Mouse (Mus musculus) C2C12 (cell line): ENCODE measurements around the gene Dnah8. TPM values are rescaled to one million over a fixed set of nuclear protein-coding genes. Genes with fewer than 3 reads are reported as not detected.

Source experiments
- H3K27me3 ChIP-seq: one replicate; pipeline ENCODE4 v1.6.1; 2011; ENCODE audit not compliant: control insufficient read depth, insufficient read depth, insufficient read length
- H3K36me3 ChIP-seq: one replicate; pipeline ENCODE4 v1.6.1; 2011; ENCODE audit not compliant: control insufficient read depth, insufficient read depth
- H3K4me3 ChIP-seq: one replicate; pipeline ENCODE4 v1.5.1; 2011; ENCODE audit warnings: mild to moderate bottlenecking, control low read depth; ENCODE audit not compliant: poor library complexity, insufficient read depth, severe bottlenecking
- H3K79me2 ChIP-seq: one replicate; pipeline ENCODE4 v1.6.1; 2011; ENCODE audit not compliant: control insufficient read depth, insufficient read depth
- H3K79me3 ChIP-seq: one replicate; pipeline ENCODE4 v1.6.1; 2011; ENCODE audit warnings: low read depth, control low read depth
- H3ac ChIP-seq: one replicate; pipeline ENCODE3; 2011; ENCODE audit warnings: low read depth; ENCODE audit not compliant: control insufficient read depth, insufficient read length
- CEBPB ChIP-seq: IDR thresholded peaks from one replicate; pipeline ENCODE4 v1.6.1; 2011; ENCODE audit warnings: low read depth, mild to moderate bottlenecking, control low read depth, moderate library complexity
- CTCF ChIP-seq: IDR thresholded peaks from one replicate; pipeline ENCODE4 v1.5.1; 2011; ENCODE audit not compliant: control insufficient read depth, insufficient read depth, insufficient read length
- FOSL1 ChIP-seq: IDR thresholded peaks from one replicate; pipeline ENCODE4 v1.8.0; 2011; ENCODE audit warnings: mild to moderate bottlenecking, low read length; ENCODE audit not compliant: poor library complexity, insufficient read depth, severe bottlenecking
- MAX ChIP-seq: IDR thresholded peaks from one replicate; pipeline ENCODE4 v1.6.1; 2011; ENCODE audit warnings: mild to moderate bottlenecking, control low read depth
- MYOD1 ChIP-seq: IDR thresholded peaks from one replicate; pipeline ENCODE4 v1.6.1; 2011; ENCODE audit warnings: low read depth; ENCODE audit not compliant: control insufficient read depth, insufficient read length
- MYOG ChIP-seq: IDR thresholded peaks from one replicate; pipeline ENCODE4 v1.6.1; 2011; ENCODE audit not compliant: control insufficient read depth, insufficient read length; ENCODE audit errors: extremely low read depth
- USF1 ChIP-seq: IDR thresholded peaks from one replicate; pipeline ENCODE4 v1.6.1; 2011; ENCODE audit warnings: low read depth, mild to moderate bottlenecking, control low read depth, moderate library complexity
- polyA plus RNA-seq: library from polyadenylated mRNA; unstranded; fragments of >200 nt; fragmentation: generic; extraction: Trizol; gene quantifications from one replicate; pipeline ENCODE4 v1.2.1, GENCODE M21; 2012; ENCODE audit warnings: missing spikeins

Dnah8 gene
- polyA plus RNA-seq, 1 experiment: 0.32 TPM

DNA sequence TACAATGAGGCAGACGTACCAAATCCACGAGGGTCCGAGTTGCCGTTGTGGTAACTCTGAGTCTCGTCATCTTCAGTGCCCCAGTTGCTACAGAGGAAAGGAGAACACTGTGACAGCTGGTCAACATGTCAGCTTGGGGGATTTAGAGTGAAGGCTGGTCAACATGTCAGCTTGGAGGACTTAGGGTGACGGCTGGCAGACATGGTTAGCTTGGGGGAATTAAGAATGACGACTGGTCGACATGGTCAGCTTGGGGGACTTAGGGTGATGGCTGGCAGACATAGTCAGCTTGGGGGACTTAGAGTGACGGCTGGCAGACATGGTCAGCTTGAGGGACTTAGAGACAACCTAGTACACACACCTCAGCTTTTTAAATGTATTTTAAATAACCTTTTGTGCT lies 26.4 kb upstream of the Dnah8 start:
- TF ChIP-seq MAX: no peak
- TF ChIP-seq MYOD1: no peak
- no peak for TF ChIP-seq FOSL1
- no peak overlapping the region for H3ac ChIP-seq
- peaks cover 14% of the 10 kb centered on the region for H3K79me2 ChIP-seq
- peaks cover 87% of the 10 kb centered on the region for H3K36me3 ChIP-seq
- no peak overlapping the region for H3K4me3 ChIP-seq
- no peaks in the 10 kb centered on the region for H3K27me3 ChIP-seq
- H3K79me3 ChIP-seq: no peaks in the 10 kb centered on the region

DNA sequence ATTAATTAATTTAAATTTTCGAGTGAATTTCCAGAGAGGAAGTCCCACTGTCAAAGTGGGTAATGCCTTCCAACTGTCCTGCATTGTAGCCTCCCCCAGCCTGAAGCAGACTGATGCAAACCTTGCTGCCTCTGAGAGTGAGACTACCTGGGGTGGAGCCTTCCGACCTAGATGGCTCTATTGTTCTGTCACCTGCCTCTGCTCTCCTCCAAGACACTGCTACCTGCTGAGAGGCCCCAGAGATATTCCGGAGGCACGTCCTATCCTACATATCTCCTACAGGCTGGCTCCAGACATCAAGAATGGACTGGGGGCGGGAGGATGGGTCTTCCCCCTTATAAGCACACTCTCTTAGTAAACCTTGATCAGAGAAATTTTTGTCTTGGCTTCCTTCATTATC lies 25.9 kb upstream of the Dnah8 start:
- Histone ChIP-seq H3K27me3 (no peaks in the 10 kb centered on the region), H3K79me2 (peaks cover 14% of the 10 kb centered on the region), H3K4me3 (no peak overlapping the region), H3ac (no peak overlapping the region), H3K36me3 (peaks cover 87% of the 10 kb centered on the region), H3K79me3 (no peaks in the 10 kb centered on the region)
- no peak for TF ChIP-seq MAX
- no peak for TF ChIP-seq FOSL1
- TF ChIP-seq CEBPB: no peak
- TF ChIP-seq MYOG: no peak
- TF ChIP-seq MYOD1: no peak
- no peak for TF ChIP-seq USF1
- no peak for TF ChIP-seq CTCF

DNA sequence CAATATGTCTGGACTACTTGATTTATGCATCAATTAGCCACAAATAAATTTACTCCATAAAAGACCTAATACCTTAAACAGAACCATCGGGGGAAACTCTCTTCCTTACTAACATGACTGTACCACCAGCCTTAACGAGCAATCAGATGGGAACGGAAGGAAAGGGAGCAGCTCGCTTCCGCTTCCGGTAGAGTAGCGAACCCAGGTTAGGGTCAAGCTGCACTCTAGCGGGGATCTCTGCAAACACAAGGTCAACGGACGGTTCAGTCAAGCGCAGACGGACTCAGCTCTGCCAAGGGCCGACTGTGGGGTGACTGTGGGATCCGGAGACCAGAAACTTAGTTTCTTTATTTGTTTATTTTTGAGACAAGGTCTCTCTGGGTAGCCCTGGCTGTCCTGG lies 22.0 kb upstream of the Dnah8 start:
- no peak overlapping the region for H3ac ChIP-seq
- TF ChIP-seq FOSL1: no peak
- H3K27me3 ChIP-seq: no peaks in the 10 kb centered on the region
- H3K4me3 ChIP-seq: no peak overlapping the region
- H3K79me3 ChIP-seq: peaks cover 17% of the 10 kb centered on the region
- peaks cover 74% of the 10 kb centered on the region for H3K36me3 ChIP-seq
- H3K79me2 ChIP-seq: peaks cover 47% of the 10 kb centered on the region

DNA sequence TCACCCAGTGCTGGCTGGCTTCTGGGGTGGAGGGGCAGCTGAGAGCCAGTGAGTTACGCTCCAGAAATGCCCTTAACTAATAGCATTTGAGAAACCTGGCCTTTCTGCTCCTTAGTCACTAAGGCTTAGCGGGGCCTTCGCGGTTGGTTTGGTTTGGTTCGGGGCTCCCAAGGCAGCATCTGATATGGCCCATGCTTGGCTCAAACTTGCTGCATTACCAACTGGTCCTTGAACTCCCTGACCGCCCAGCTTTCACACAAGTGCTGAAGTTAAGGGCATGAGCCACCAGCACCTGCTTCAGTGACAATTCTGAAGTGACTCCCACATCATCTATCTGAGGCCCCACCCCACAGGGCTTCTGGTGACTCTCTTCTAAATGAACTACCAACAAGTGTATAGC lies 19.9 kb upstream of the Dnah8 start:
- Histone ChIP-seq H3K27me3 (no peaks in the 10 kb centered on the region), H3K36me3 (peaks cover 59% of the 10 kb centered on the region), H3K4me3 (no peak overlapping the region), H3ac (no peak overlapping the region), H3K79me2 (peaks cover 69% of the 10 kb centered on the region), H3K79me3 (peaks cover 34% of the 10 kb centered on the region)
- no peak for TF ChIP-seq MAX
- no peak for TF ChIP-seq MYOG
- no peak for TF ChIP-seq CEBPB
- no peak for TF ChIP-seq CTCF
- no peak for TF ChIP-seq FOSL1
- TF ChIP-seq MYOD1: no peak
- TF ChIP-seq USF1: no peak

DNA sequence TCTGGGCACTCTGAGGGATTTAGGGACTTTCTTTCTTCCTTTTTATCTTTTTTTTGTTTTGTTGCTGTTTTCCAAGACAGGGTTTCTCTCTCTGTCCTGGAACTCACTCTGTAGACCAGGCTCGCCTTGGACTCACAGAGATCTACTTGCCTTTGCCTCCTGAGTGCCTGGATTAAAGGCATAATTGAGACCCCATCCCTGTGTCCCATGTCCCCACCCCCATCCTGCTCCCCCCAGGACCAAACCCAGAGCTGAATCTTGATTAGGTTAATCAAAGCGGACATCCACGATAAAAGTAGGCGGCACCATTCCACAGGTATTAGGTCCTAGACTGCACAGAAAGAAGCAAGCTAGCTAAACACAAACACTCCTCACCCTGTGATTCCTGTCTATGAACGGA lies 19.2 kb upstream of the Dnah8 start:
- Histone ChIP-seq H3K36me3 (peaks cover 53% of the 10 kb centered on the region), H3K79me3 (peaks cover 35% of the 10 kb centered on the region)
- TF ChIP-seq CTCF: no peak
- no peak for TF ChIP-seq MYOD1
- no peak for TF ChIP-seq FOSL1
- no peak for TF ChIP-seq USF1
- TF ChIP-seq MYOG: no peak
- no peak for TF ChIP-seq CEBPB
- no peak for TF ChIP-seq MAX

DNA sequence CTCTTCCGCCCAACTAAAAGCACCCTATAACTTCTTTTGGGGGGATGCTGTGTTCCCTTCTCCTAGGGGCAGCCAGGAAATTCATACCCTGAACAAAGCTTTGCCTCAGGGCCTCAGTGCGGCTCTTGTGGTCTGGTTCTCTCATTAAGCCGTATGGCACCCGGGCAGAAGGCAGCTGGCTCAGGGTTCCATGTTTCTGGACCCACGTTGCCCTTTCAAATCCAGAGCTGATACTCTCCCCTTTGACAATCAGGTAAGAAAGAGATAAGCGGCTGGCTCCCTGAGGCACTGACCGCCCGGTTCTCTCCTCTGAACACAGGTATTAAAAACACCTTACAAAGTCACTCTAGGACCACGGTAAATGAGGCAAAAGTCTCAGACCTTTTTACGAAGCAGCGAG lies 17.9 kb upstream of the Dnah8 start:
- TF ChIP-seq FOSL1 (no peak), MAX (no peak), MYOD1 (no peak)

More for the DNA sequence above, 19.2 kb upstream of the Dnah8 start:
- H3K27me3 ChIP-seq: no peaks in the 10 kb centered on the region
- H3K79me2 ChIP-seq: peaks cover 75% of the 10 kb centered on the region
- no peak overlapping the region for H3K4me3 ChIP-seq
- H3ac ChIP-seq: no peak overlapping the region

More for the DNA sequence above, 17.9 kb upstream of the Dnah8 start:
- peaks cover 42% of the 10 kb centered on the region for H3K36me3 ChIP-seq
- H3K79me2 ChIP-seq: peaks cover 83% of the 10 kb centered on the region
- peaks cover 46% of the 10 kb centered on the region for H3K79me3 ChIP-seq
- H3K27me3 ChIP-seq: no peaks in the 10 kb centered on the region
- H3K4me3 ChIP-seq: no peak overlapping the region
- H3ac ChIP-seq: no peak overlapping the region
